Mouse (Mus musculus): ENCODE results near the gene Zfp69. TPM values are rescaled to one million over a fixed set of nuclear protein-coding genes. Genes with fewer than 3 reads are reported as not detected.

Gene Zfp69
- polyA plus RNA-seq (2012) = 3.5 and 3.6 TPM in 2 replicates

DNA sequence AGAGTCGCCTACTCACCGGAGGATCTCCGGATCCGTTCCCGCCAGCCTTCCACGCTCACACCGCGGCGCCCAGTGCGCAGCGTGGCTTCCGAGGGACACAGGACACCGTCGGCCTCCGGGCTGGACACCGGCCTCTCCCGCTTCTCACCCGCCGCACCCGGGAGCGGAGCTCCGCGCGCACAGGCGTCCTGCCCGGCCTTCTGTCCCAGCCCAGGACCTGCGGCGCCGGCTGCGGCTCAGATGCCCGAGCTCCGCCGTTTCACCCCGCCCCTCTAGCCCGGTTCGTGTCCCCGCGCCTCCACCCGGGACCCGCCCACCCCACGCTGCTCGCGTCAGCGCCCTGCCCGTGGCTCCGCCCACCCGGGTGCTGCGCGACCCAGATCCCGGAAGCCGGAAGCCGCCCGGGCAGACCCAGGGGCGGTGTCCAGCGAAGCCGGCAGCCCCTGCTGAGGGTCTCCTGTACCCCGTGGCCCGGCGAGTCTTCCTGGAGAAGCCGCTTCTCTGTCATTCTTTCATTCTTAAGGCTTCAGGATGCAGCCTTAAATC is at the start of gene Zfp69:
Gene Zfp69, minus strand, starts transcription at position 272 of the 546 bp plus-strand sequence.

GRCm38 (mm10) chr4:120924554-120925299 is 26.8 kb downstream of the Zfp69 start, which contains the start of gene Exo5:
Gene Exo5 (minus strand): TSS chr4:120925017.

Other genes starting within 250 kb of the Zfp69 start
- 0.03 TPM in 1 of 2 replicates, not detected in the other for gene Kcnq4, start 203.1 kb downstream of the Zfp69 start, polyA plus RNA-seq (2012)
- gene Nfyc, start 120.1 kb downstream of the Zfp69 start, polyA plus RNA-seq (2012) = 77.7 TPM in 2 replicates
- gene Rims3, start 96.9 kb downstream of the Zfp69 start, polyA plus RNA-seq (2012) = 0.13 and 0.76 TPM in 2 replicates
- 4.7 and 5.9 TPM in 2 replicates for gene Exo5, start 26.7 kb downstream of the Zfp69 start, polyA plus RNA-seq (2012)
- gene Smap2, start 65.5 kb upstream of the Zfp69 start, polyA plus RNA-seq (2012) = 32.3 and 39.6 TPM in 2 replicates
- gene Col9a2, start 87.7 kb upstream of the Zfp69 start, polyA plus RNA-seq (2012) = not detected in 2 replicates
- gene Zmpste24, start 146.5 kb upstream of the Zfp69 start, polyA plus RNA-seq (2012) = 5.0 and 6.1 TPM in 2 replicates
- gene Tmco2, start 157.5 kb upstream of the Zfp69 start, polyA plus RNA-seq (2012) = not detected in 2 replicates